Mouse (Mus musculus): ENCODE results near the gene Ehd3.

DNA sequence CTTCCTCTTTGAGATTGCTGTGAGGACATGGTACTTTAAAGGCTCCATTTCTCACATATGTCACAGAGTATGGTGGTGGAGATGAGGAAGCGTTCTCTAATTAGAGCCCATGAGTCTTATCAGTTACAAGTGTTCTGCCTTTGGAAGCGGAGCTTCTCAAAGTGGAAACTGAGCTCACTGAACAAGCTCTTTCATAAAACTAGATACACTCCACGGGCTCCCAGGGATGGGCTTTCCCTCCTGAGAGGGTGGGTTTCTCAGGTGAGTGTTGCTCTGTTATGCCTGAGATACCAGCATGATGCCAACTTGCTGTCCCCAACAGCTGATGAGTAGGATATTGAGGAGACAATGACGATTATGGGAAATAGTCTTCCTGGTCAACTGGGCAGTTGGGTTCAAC is 6.2 kb upstream of the Ehd3 start:
- no peak for TF ChIP-seq GATA1 (IDR thresholded peaks at IDR 0.05; ENCODE audit: borderline replicate concordance, low read length)
- no peak for TF ChIP-seq FLI1 (IDR thresholded peaks at IDR 0.05; ENCODE audit: low read length)
